Mouse (Mus musculus) neural tube, embryonic 12.5 days (tissue): ENCODE results near the gene Rabgap1l. TPM values are rescaled to one million over a fixed set of nuclear protein-coding genes. Genes with fewer than 3 reads are reported as not detected.

Experiments used
- ATAC-seq: fragments of 200-750 bp; cut with Nextera tagmentation; 2 replicates; pipeline ENCODE4 v1.8.0; 2017; ENCODE audit warnings: low read depth, mild to moderate bottlenecking, moderate TSS enrichment, moderate library complexity; ENCODE audit not compliant: low FRiP score
- H3K27ac ChIP-seq: fragments of 300-500 bp; sonication (generic); 2 replicates; pipeline ENCODE4 v1.5.1; 2016
- H3K27me3 ChIP-seq: fragments of 300-500 bp; sonication (generic); replicated peaks from 2 replicates; pipeline ENCODE4 v1.6.1; 2016; ENCODE audit warnings: mild to moderate bottlenecking
- H3K36me3 ChIP-seq: fragments of 300-500 bp; sonication (generic); 2 replicates; pipeline ENCODE4 v1.6.1; 2016; ENCODE audit warnings: mild to moderate bottlenecking
- H3K4me1 ChIP-seq: fragments of 300-500 bp; sonication (generic); 2 replicates; pipeline ENCODE4 v1.6.1; 2016
- H3K4me2 ChIP-seq: fragments of 300-500 bp; sonication (generic); replicated peaks from 2 replicates; pipeline ENCODE4 v1.6.1; 2016; ENCODE audit warnings: mild to moderate bottlenecking
- H3K4me3 ChIP-seq: fragments of 300-500 bp; sonication (generic); 2 replicates; pipeline ENCODE4 v1.5.1; 2016
- H3K9ac ChIP-seq: fragments of 300-500 bp; sonication (generic); 2 replicates; pipeline ENCODE4 v1.6.1; 2016; ENCODE audit warnings: mild to moderate bottlenecking
- H3K9me3 ChIP-seq: fragments of 300-500 bp; sonication (generic); 2 replicates; pipeline ENCODE4 v1.6.1; 2016; ENCODE audit warnings: mild to moderate bottlenecking
- WGBS: fragments of 180-500 bp; shearing (Covaris S2); methylation state at CpG from one replicate; pipeline ENCODE4 v1.1.7; 2016; 5-methylcytosine and 5-hydroxymethylcytosine counted together
- polyA plus RNA-seq: library from polyadenylated mRNA; unstranded; fragments of >200 nt; fragmentation: Nextera tagmentation; extraction: Ambion mirVana; gene quantifications from 2 replicates; pipeline ENCODE4 v1.2.1, GENCODE M21; 2016

The Rabgap1l gene
- polyA plus RNA-seq, 1 experiment from 2014 or later, result 16.2 TPM

- Histone ChIP-seq H3K27me3 (no peaks in the 10 kb centered on the region), H3K9me3 (no peaks in the 10 kb centered on the region), H3K27ac (no peak overlapping the region), H3K4me3 (no peak overlapping the region), H3K4me1 (no peaks in the 10 kb centered on the region), H3K4me2 (no peak overlapping the region), H3K36me3 (no peaks in the 10 kb centered on the region), H3K9ac (no peak overlapping the region)
- no peak for ATAC-seq
Measured at GRCm38 (mm10) chr1:160371696-160372095, 421.3 kb downstream of the Rabgap1l start.

GRCm38 (mm10) chr1:160370552-160370951 lies 422.5 kb downstream of the Rabgap1l start:
- no peak for ATAC-seq
- no peaks in the 10 kb centered on the region for H3K36me3 ChIP-seq
- no peak overlapping the region for H3K9ac ChIP-seq
- no peak overlapping the region for H3K4me3 ChIP-seq
- no peak overlapping the region for H3K4me2 ChIP-seq
- no peaks in the 10 kb centered on the region for H3K27me3 ChIP-seq
- H3K9me3 ChIP-seq, result no peaks in the 10 kb centered on the region
- no peaks in the 10 kb centered on the region for H3K4me1 ChIP-seq
- no peak overlapping the region for H3K27ac ChIP-seq
- 83% methylated on average over 1 of the region's 1 CpGs for WGBS

- no peak overlapping the region for H3K4me2 ChIP-seq
- 82% methylated on average over 3 of the region's 3 CpGs for WGBS
- H3K27me3 ChIP-seq, result no peaks in the 10 kb centered on the region
- H3K27ac ChIP-seq, result no peak overlapping the region
- no peaks in the 10 kb centered on the region for H3K4me1 ChIP-seq
- H3K36me3 ChIP-seq, result no peaks in the 10 kb centered on the region
- H3K9ac ChIP-seq, result no peak overlapping the region
- H3K9me3 ChIP-seq, result no peaks in the 10 kb centered on the region
- no peak for ATAC-seq
- no peak overlapping the region for H3K4me3 ChIP-seq
Measured at GRCm38 (mm10) chr1:160366615-160367014, 426.4 kb downstream of the Rabgap1l start.

GRCm38 (mm10) chr1:160357268-160357667 lies 435.7 kb downstream of the Rabgap1l start:
- no peaks in the 10 kb centered on the region for H3K4me1 ChIP-seq
- H3K9ac ChIP-seq, result no peak overlapping the region
- ATAC-seq, result no peak
- no peaks in the 10 kb centered on the region for H3K36me3 ChIP-seq
- no peaks in the 10 kb centered on the region for H3K9me3 ChIP-seq
- H3K27me3 ChIP-seq, result no peaks in the 10 kb centered on the region
- no peak overlapping the region for H3K4me2 ChIP-seq
- no peak overlapping the region for H3K4me3 ChIP-seq
- H3K27ac ChIP-seq, result no peak overlapping the region

- H3K9ac ChIP-seq, result no peak overlapping the region
- peaks cover 9% of the 10 kb centered on the region; the same call in 1 of the 2 replicates for H3K4me1 ChIP-seq
- H3K4me2 ChIP-seq, result no peak overlapping the region
- no peaks in the 10 kb centered on the region for H3K36me3 ChIP-seq
- no peaks in the 10 kb centered on the region for H3K9me3 ChIP-seq
- no peak overlapping the region for H3K27ac ChIP-seq
- ATAC-seq, result no peak
- H3K27me3 ChIP-seq, result no peaks in the 10 kb centered on the region
- H3K4me3 ChIP-seq, result no peak overlapping the region
- WGBS, result 96% methylated on average over 6 of the region's 6 CpGs
Measured at GRCm38 (mm10) chr1:160353732-160354455, 439.1 kb downstream of the Rabgap1l start.

GRCm38 (mm10) chr1:160352309-160352708 lies 440.7 kb downstream of the Rabgap1l start:
- Histone ChIP-seq H3K4me1 (peaks cover 9% of the 10 kb centered on the region; the same call in 1 of the 2 replicates), H3K27me3 (no peaks in the 10 kb centered on the region), H3K9ac (0 out of 2 replicates have a peak overlapping the region, but pooled peaks have one; percentile 48), H3K4me2 (peak overlapping the region; percentile 66), H3K27ac (peak overlapping the region; percentile 70; the same call in 1 of the 2 replicates), H3K36me3 (no peaks in the 10 kb centered on the region), H3K4me3 (peak overlapping the region; percentile 31; the same call in 1 of the 2 replicates), H3K9me3 (no peaks in the 10 kb centered on the region)
- peak; percentile 76 for ATAC-seq
- whole genome bisulfite sequencing, result 39% methylated on average over 4 of the region's 4 CpGs

GRCm38 (mm10) chr1:160351880-160352234 lies 441.2 kb downstream of the Rabgap1l start:
- Histone ChIP-seq H3K4me2 (peak overlapping the region; percentile 66), H3K4me1 (peaks cover 9% of the 10 kb centered on the region; the same call in 1 of the 2 replicates), H3K27ac (peak overlapping the region; percentile 70), H3K27me3 (no peaks in the 10 kb centered on the region), H3K9me3 (no peaks in the 10 kb centered on the region), H3K4me3 (peak overlapping the region; percentile 31), H3K9ac (peak overlapping the region; percentile 48), H3K36me3 (no peaks in the 10 kb centered on the region)
- peak; percentile 97 for ATAC-seq
- 1% methylated on average over 10 of the region's 10 CpGs for WGBS

- Histone ChIP-seq H3K9ac (peak overlapping the region; percentile 48), H3K4me2 (peak overlapping the region; percentile 66), H3K36me3 (no peaks in the 10 kb centered on the region), H3K27me3 (no peaks in the 10 kb centered on the region), H3K27ac (peak overlapping the region; percentile 70), H3K4me3 (peak overlapping the region; percentile 31), H3K4me1 (peaks cover 9% of the 10 kb centered on the region; the same call in 1 of the 2 replicates), H3K9me3 (no peaks in the 10 kb centered on the region)
- WGBS, result 19% methylated on average over 13 of the region's 13 CpGs
- ATAC-seq, result peak; percentile 70
Measured at GRCm38 (mm10) chr1:160351146-160351879, 441.7 kb downstream of the Rabgap1l start.

- no peak for ATAC-seq
- Histone ChIP-seq H3K27ac (no peak overlapping the region), H3K4me3 (no peak overlapping the region), H3K4me1 (no peaks in the 10 kb centered on the region), H3K9ac (no peak overlapping the region), H3K27me3 (no peaks in the 10 kb centered on the region), H3K36me3 (no peaks in the 10 kb centered on the region), H3K9me3 (no peaks in the 10 kb centered on the region), H3K4me2 (no peak overlapping the region)
- 82% methylated on average over 2 of the region's 2 CpGs for WGBS
Measured at GRCm38 (mm10) chr1:160340653-160341052, 452.4 kb downstream of the Rabgap1l start.

- Histone ChIP-seq H3K4me3 (no peak overlapping the region), H3K9ac (no peak overlapping the region), H3K27me3 (no peaks in the 10 kb centered on the region), H3K9me3 (no peaks in the 10 kb centered on the region), H3K4me2 (no peak overlapping the region), H3K36me3 (no peaks in the 10 kb centered on the region), H3K27ac (no peak overlapping the region), H3K4me1 (no peaks in the 10 kb centered on the region)
- WGBS, result 92% methylated on average over 4 of the region's 4 CpGs
- ATAC-seq, result no peak
Measured at GRCm38 (mm10) chr1:160339374-160339773, 453.6 kb downstream of the Rabgap1l start.

- Histone ChIP-seq H3K4me2 (no peak overlapping the region), H3K4me1 (no peaks in the 10 kb centered on the region), H3K36me3 (no peaks in the 10 kb centered on the region), H3K27me3 (no peaks in the 10 kb centered on the region), H3K9me3 (no peaks in the 10 kb centered on the region), H3K27ac (no peak overlapping the region), H3K9ac (no peak overlapping the region), H3K4me3 (no peak overlapping the region)
- ATAC-seq, result no peak
- 87% methylated on average over 4 of the region's 4 CpGs for WGBS
Measured at GRCm38 (mm10) chr1:160334791-160335190, 458.2 kb downstream of the Rabgap1l start.

GRCm38 (mm10) chr1:160330828-160331227 lies 462.2 kb downstream of the Rabgap1l start:
- ATAC-seq, result no peak
- no peak overlapping the region for H3K27ac ChIP-seq
- 79% methylated on average over 1 of the region's 1 CpGs for whole genome bisulfite sequencing
- no peaks in the 10 kb centered on the region for H3K36me3 ChIP-seq
- H3K27me3 ChIP-seq, result no peaks in the 10 kb centered on the region
- H3K4me3 ChIP-seq, result no peak overlapping the region
- H3K4me1 ChIP-seq, result no peaks in the 10 kb centered on the region
- no peaks in the 10 kb centered on the region for H3K9me3 ChIP-seq
- H3K4me2 ChIP-seq, result no peak overlapping the region
- no peak overlapping the region for H3K9ac ChIP-seq
